Mouse (Mus musculus) cerebellum, postnatal 10 days (tissue): Measurements from ENCODE around the gene Mettl21a.
"Not testable (repeated sequence)": the region's sequence is repeated elsewhere in the genome, so short reads cannot be mapped to it uniquely, and the experiment has no call there.

Experiments used
- DNase-seq, 2 experiments: peaks; one replicate each; pipeline ENCODE4 v3.0.0; 2021; ENCODE audit warnings: mixed read lengths in 2 of 2

The Mettl21a gene

DNA sequence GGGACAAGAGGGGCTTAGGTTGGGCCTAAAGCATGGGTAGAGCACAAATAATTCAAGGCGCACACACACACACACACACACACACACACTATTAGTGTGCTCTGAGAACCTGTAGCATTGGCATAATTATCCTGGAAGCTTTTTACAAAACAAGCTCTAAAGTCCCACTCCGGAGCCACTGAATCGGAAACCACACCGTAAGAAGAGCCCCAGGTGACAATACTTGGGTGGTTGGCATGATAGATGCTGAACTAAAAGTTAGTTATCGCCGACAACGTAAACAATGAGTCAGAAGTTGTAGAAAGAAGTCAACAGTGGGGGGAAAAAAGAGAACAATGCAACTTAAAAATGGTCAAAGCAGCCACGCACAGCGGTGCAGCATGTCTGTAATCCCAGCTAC is 2.7 kb downstream of the Mettl21a start:
- DNase-seq = no peak

GRCm38 (mm10) chr1:64609976-64610375 is 7.1 kb downstream of the Mettl21a start:
- no peak for DNase-seq

- DNase-seq = no peak
Observed at GRCm38 (mm10) chr1:64609145-64609544, 7.9 kb downstream of the Mettl21a start.

DNA sequence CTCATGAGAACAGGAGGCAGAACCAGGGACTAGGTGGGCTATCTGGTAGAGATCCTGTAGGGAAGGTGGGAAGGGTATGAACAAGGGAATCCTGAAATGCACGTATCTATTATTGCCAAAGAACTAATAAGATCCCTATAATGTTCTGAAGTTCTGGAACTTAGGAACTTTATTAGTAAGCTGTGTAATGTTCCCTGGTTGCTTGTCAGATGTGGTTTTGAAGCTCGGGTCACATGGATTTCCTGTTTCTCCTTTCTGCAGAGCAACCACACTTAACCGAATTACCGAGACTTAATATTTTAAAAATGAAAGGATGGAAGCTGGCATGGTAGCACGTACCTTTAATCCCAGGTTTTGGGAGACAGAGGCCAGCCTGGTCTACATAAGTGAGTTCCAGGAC is 13.7 kb downstream of the Mettl21a start:
- no peak for DNase-seq

DNA sequence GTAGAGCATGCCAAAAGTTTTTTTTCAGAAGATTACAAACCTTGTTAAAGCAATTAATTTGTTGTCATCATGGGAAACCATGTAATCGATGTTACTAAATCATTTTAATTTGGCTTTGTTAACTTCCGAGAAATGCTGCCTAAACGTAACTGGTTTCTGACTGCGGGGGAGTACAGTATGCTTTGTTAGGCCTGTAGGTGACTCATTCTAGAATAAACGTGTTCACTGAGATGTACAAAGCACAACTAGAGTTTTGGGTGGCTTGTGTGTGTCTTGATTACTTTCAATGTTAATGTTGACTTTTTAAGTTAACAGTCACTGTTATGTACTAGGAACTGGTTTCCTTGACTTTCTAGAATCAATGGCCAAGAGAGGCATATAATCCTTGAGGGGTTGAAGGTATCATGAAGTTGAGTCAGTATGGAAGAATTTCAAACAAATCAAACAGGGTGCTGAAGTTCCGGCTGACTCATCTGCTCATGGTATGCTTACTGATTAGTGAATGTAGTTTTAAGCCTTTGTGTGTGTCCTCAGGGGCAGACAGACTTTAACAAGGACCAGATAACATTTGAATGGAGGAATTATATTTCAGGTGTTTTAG is 15.7 kb downstream of the Mettl21a start:
- no peak for DNase-seq

GRCm38 (mm10) chr1:64600413-64601077 is 16.5 kb downstream of the Mettl21a start:
- DNase-seq = no peak

- no peak for DNase-seq
Observed at GRCm38 (mm10) chr1:64598926-64599325, 18.1 kb downstream of the Mettl21a start.

DNA sequence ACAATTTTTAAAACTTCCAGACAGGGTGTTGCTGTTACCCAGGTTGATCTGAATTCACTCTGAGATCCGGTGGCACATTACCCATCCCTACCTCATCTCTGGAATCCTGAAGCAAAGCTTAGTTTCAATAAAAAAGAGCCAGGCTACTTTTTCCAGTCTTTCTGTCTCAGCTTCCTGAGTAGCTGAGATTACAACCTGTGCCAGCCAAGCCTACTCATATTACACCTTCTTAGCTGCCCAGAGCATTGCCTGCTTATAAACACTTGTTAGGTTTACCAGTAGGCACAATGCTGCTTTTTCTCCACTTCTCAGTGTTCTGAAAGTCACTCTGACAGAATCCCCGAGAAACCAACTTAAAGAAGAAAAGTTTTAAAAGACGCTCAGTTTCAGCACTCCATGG is 38.2 kb downstream of the Mettl21a start:
- DNase-seq = no peak

DNA sequence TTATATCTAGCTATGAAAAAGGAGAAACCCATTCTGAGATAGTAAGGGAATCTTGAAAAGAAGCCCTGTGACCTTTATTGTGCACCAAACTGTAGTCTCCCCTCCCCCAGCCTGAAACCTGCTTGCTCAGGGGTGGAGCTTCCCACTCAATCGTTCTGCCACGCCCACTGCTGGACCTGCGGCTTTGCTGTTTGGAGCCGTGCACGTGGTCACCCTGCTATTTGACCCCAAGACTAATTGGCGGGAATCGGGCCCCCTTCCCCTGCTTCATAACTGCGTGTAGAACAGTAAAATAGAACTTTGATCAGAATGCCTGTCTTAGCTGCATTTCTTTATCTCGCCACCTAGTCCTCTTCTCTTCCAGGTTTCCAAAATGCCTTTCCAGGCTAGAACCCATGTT is 39.1 kb downstream of the Mettl21a start:
- not testable (repeated sequence) for DNase-seq

DNA sequence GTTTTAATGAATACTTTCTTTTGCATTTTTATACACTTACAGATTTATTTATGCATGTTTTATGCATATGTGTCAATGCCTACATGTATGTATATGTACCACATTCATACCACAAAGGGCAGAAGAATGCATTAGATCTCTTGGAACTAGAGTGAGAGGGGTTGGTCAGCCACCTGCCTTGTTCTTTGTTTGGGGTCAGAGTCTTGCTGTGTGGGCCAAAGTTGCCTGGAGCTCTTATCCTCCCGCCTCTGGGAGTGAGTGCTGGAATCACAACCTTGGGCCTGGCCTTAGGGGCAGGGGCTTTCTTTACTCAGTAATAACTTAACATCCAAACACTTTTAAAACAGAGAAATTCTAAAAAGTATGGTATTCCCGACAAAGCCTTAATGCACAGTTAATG is 40.3 kb downstream of the Mettl21a start:
- no peak for DNase-seq

GRCm38 (mm10) chr1:64576022-64576421 is 41.0 kb downstream of the Mettl21a start:
- no peak for DNase-seq

- no peak for DNase-seq
Observed at GRCm38 (mm10) chr1:64568206-64568605, 48.8 kb downstream of the Mettl21a start.

- no peak for DNase-seq
Observed at GRCm38 (mm10) chr1:64560105-64560504, 56.9 kb downstream of the Mettl21a start.
